Mouse (Mus musculus): ENCODE results near the gene Ubqln4.

The Ubqln4 gene

GRCm38 (mm10) chr3:88542486-88542885 is 11.1 kb upstream of the Ubqln4 start:
- DNase-seq (ENCODE audit: low spot score) = no peak

- DNase-seq (ENCODE audit: low spot score) = no peak
Measured at GRCm38 (mm10) chr3:88543174-88543573, 10.4 kb upstream of the Ubqln4 start.

- no peak for DNase-seq (ENCODE audit: low spot score)
Measured at GRCm38 (mm10) chr3:88543651-88544410, 9.7 kb upstream of the Ubqln4 start.

GRCm38 (mm10) chr3:88544514-88544913 is 9.0 kb upstream of the Ubqln4 start:
- peak; percentile 46 for DNase-seq (ENCODE audit: low spot score)

- no peak for DNase-seq (ENCODE audit: low spot score)
Measured at GRCm38 (mm10) chr3:88544955-88545591, 8.5 kb upstream of the Ubqln4 start.

GRCm38 (mm10) chr3:88546674-88547418 is 6.7 kb upstream of the Ubqln4 start:
- DNase-seq (ENCODE audit: low spot score) = no peak

DNA sequence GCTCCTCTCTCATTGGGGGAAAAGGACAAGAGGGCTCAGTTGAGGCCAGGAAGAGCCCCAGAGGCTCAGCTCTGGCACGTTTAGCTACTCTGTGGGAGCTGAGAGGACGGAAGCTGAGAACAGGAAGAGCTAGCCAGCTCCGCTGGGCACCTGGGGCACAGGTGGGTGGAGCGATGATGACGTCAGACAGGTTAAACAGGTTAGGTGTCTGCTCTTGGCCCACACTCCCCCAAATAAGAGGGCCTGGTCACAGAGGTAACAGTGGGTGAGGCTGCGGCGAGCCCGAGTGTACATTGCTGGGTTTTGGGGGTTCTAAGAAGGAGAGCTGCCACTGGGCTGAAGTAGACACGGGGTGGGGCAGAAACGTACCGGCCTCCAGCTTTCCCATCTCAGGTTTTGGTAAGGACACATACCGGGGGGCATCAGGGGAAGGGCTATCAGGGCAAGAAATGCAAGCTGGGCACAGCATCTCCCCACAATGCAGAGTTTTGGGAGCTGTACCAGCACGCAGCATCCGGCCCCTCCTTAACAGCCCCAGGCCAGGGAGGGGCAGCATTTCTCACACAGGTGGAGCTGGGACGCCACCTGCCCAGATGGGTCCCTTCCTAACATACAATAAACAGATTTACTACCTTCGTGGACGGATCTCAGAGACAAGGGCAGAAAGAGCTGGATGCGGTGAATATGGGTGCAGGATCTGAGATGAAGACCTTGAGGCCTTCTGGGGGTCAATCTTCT is 5.2 kb upstream of the Ubqln4 start, which contains the start of gene Rab25:
Gene Rab25, minus strand, starts transcription at position 121 of the 738 bp plus-strand sequence.
- no peak for DNase-seq (ENCODE audit: low spot score)

DNA sequence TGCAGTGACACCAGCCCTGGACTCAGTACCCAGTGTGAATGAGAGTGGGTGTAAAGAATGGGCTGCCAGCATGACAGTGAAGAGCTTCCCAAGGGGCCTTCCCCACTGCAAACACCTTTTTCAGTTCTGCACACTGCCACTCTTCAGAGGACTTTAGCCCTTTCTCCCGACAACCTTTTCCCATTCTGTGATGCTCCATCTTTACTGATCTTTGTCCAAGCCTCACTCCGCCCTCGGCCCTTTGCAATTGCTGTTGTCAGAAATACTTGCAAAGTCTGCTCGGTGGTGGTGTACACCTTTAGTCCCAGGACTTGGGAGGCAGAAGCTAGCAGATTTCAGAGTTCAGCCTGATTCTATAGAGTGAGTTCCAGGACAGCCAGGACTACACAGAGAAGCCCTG is 2.0 kb upstream of the Ubqln4 start:
- no peak for DNase-seq (ENCODE audit: low spot score)

- no peak for DNase-seq (ENCODE audit: low spot score)
Measured at GRCm38 (mm10) chr3:88552082-88552645, 1.4 kb upstream of the Ubqln4 start.

GRCm38 (mm10) chr3:88552676-88553524 is 658 bp upstream of the Ubqln4 start, which contains the start of gene Lamtor2:
TSS of gene Lamtor2 (minus strand) at chr3:88553074.
- DNase-seq (ENCODE audit: low spot score) = peak; percentile 99

DNA sequence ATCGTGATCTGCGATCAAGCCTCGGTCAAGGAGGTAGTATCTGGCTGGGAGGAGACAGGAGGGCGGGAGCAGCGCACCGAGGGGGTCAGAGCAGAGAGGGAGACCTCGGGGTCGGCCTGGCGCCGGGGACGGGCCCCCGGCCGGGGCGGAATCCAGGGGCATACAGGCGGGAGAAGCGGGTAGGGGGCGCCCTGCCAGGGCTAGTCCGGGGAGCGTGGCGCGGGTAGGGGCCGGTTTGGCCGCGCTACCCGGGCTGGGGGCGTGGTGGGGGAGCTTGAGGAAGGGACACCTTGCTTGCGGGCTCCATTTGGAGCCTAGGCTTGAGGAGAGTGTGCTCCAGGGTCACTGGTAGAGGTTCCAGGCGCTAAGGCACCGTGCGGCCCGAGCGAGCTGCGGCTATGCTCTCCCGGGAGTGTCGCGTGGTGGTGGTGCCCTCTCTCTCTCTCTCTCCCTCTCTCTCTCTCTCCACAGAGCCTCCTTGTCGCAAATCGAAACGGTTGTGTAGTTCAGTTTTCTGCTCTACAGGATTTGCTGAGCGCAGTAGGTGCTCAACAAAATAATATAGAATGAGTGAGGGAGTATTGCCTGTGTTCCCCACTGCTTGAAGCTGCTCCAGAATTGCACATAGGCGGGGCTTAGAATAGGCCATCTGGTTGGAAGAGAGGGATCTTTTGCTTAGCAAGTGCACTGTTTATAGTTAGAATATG is 475 bp downstream of the Ubqln4 start:
- peak; percentile 84 for DNase-seq (ENCODE audit: low spot score)

- DNase-seq (ENCODE audit: low spot score) = no peak
Measured at GRCm38 (mm10) chr3:88555069-88555605, 1.6 kb downstream of the Ubqln4 start.

DNA sequence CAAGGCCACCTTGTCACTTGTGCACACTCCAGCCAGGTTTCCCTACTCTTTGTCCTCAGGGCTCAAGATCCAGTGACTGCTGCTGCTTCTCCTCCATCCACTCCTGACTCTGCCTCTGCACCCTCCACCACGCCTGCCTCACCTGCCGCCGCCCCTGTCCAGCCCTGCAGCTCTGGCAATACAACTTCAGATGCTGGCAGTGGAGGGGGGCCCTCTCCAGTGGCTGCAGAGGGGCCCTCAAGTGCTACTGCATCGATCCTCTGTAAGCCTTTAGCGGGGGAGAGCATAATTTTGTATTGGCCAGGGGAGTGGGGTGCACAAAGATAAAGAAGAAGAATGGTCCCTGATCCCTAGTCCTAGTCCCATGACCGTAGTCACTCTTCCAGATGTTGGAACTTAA is 2.2 kb downstream of the Ubqln4 start:
- DNase-seq (ENCODE audit: low spot score) = no peak

DNA sequence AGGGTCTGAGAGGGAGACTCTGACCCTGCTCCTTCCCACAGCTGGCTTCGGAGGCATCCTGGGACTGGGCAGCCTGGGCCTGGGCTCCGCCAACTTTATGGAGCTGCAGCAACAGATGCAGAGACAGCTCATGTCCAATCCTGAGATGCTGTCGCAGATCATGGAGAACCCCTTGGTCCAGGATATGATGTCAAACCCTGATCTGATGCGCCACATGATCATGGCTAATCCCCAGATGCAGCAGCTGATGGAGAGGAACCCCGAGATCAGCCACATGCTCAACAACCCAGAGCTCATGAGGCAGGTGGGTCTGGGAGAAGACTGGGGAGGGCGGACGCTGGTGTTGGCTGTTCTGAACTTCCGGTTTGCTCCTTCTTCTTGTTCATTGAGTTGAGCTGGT is 3.1 kb downstream of the Ubqln4 start:
- DNase-seq (ENCODE audit: low spot score) = no peak

DNA sequence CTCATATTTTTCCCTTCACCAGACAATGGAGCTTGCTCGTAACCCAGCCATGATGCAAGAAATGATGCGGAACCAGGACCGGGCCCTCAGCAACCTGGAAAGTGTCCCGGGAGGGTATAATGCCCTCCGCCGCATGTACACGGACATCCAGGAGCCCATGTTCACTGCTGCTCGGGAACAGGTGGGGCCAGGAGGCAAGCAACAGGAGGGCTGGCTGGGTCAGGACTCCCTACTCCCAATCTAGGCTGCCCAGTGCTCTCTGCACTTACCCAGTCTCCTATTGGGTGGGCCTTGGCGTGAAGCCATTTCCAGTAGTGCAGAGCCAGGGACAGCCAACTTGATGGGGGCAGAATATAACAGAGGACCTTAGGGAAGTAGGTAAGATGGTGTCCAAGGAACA is 6.0 kb downstream of the Ubqln4 start:
- no peak for DNase-seq (ENCODE audit: low spot score)

- peak; percentile 75 for DNase-seq (ENCODE audit: low spot score)
Measured at GRCm38 (mm10) chr3:88561989-88562388, 8.4 kb downstream of the Ubqln4 start.

DNA sequence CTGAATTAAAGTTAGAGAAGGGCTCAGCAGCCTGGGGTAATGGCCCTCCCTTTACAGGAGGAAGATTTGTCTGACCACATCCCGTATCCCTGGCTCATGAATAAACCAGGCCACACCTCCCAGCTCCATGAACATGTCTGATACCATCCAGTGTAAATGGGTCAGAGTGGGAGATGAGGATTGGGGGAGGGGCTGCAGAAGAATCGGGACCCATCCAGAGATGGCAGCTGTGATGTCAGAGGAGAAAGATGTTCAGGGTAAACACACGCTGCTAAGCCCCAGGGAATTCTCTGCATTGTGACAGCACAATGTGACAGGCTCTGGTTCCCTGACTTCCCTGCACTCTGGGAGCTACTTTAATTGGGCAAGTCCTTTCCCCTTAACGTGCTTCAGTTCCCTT is 9.9 kb downstream of the Ubqln4 start:
- DNase-seq (ENCODE audit: low spot score) = peak; percentile 50

DNA sequence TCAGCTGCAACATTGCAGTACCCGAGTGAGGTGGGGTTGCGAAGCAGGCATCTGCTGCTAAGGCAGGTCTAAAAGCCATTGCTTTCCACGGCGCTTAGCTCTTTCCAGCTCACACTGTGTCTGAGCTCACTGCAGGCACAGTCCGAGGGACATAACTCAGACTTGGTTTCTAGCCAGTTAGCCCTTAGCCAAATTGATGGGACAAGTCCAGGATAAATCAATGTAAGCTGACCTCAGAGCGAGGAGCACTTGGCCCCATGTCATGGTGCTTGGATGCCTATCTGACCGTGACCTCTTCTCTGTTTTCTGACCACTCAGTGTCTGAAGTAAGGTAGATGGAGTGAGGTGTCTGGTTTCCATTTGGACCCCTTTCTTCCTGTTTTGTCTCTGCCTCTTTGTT is 10.4 kb downstream of the Ubqln4 start:
- DNase-seq (ENCODE audit: low spot score) = peak; percentile 53

DNA sequence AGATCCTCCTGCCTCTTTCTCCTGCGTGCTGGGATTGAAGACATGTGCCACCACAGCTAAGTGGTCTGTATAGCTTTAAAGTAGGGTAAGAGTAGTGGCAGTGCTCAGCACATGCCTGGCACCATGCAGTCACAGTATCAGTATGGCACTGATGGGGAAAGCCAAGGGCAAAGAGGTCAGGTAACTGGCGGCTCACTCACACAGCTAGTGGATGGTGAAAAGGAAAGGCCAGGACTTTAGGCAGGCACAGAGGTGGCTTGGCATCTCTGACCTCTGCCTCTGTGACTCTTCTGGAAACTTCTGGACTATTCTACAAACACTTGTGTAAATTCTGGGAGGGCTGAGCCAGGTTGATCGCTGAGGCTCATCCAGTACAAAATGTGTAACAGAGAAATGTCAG is 12.6 kb downstream of the Ubqln4 start:
- DNase-seq (ENCODE audit: low spot score) = no peak

DNA sequence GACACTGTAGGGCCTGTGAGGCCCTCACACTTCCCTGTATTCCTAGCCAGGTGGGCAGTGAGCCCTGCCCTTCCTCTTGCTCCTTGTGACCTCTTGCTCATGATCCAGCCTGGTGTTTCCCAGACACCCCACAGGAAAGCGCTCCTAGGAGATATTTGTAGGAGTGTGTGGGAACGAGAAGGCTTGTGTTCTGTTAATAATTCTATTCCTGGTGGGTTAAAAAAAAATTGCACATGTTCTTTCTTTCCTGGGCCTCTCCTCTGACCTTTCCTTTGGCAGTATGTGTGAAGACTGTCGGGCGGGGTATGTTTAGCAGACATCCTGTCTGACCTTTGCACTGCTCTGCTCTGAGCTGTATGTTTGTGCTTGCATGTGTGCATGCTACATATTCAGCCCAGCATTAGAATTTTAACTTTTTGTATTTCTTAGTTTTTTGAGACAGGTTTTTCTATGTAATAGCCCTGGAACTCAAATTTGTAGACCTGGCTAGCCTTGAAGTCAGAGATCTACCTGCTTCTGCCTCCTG is 13.0 kb downstream of the Ubqln4 start:
- no peak for DNase-seq (ENCODE audit: low spot score)

Measured in MN1 (cell line).